18 mouse cellular contexts compared by ENCODE assay signal in the genomic region with DNA sequence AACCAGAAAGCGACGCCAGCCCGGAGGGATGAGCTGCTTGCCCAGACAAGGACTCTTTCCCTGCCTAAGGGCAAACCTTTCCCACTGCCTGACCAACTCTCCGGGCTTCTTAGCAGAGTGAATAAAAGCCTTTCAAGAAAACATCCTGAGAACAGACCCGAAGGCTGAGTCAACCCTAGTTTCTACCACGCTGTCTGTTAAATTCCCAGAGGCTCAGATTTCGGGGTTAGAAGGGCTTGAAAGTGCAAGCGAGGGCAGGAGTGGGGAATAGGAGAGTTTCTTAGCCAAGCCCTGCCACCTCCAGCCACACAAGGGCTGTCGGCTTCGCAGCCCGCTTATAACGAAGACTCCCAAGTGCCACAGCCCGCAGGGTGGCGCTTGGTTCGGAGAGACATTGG. TPM values are rescaled to one million over a fixed set of nuclear protein-coding genes. Genes with fewer than 3 reads are reported as not detected.
DNase-seq lines count a peak whose midpoint lies in the region; ATAC-seq and TF ChIP-seq lines count a peak whose summit lies in the region.
"Had no signal": no experiment of that assay in that cellular context is flagged by ENCODE, and none has a peak within 500 bp of the region (broad histone marks: within the 10 kb centered on the region; RNA-seq: fewer than 3 reads in every experiment).

No protein-coding gene starts in this region.

- 0 out of 2 replicates have a peak, but pooled peaks cover 3% of the 10 kb centered on the region for H3K9me3 ChIP-seq in intestine, embryonic 14.5 days (ENCODE audit: control insufficient read depth, low read length)
- no peaks in the 10 kb centered on the region for H3K9me3 ChIP-seq in intestine, embryonic 15.5 days
- H3K9me3 ChIP-seq in limb, embryonic 15.5 days, result no peaks in the 10 kb centered on the region

- peak; percentile 77 for DNase-seq in intestine, embryonic 14.5 days (ENCODE audit: low spot score)
- DNase-seq in brain, embryonic 14.5 days (ENCODE audit: low read depth), result peak; percentile 40
- peak; percentile 57 for DNase-seq in embryo, embryonic 11 days
- DNase-seq in gastrocnemius, postnatal 14 days, result no peak
- no peak for DNase-seq in right cerebral cortex, adult 18-20 months
- DNase-seq: adrenal gland, adult 8-10 months; kidney, postnatal 14 days; lung, postnatal 4 days; right cerebral cortex, postnatal 14 days had no signal

- peaks cover 96% of the 10 kb centered on the region for H3K27me3 ChIP-seq in intestine, embryonic 14.5 days (replicated peaks; ENCODE audit: control insufficient read depth, insufficient read depth, low read length)
- H3K27me3 ChIP-seq in intestine, embryonic 15.5 days (replicated peaks), result peaks cover 91% of the 10 kb centered on the region
- H3K27me3 ChIP-seq in limb, embryonic 15.5 days, result peaks cover 95% of the 10 kb centered on the region
- H3K27me3 ChIP-seq: CH12.LX had no signal

- no peak for ATAC-seq in intestine, embryonic 14.5 days (replicated peaks; ENCODE audit: low FRiP score, low TSS enrichment, low read depth)
- ATAC-seq in intestine, embryonic 15.5 days, result no peak
- no peak for ATAC-seq in limb, embryonic 15.5 days (ENCODE audit: insufficient number of reproducible peaks, low FRiP score, low TSS enrichment, low read depth)

- no peaks in the 10 kb centered on the region for H3K36me3 ChIP-seq in intestine, embryonic 14.5 days (ENCODE audit: control insufficient read depth, insufficient read depth, low read length)
- H3K36me3 ChIP-seq in intestine, embryonic 15.5 days, result no peaks in the 10 kb centered on the region
- no peaks in the 10 kb centered on the region for H3K36me3 ChIP-seq in limb, embryonic 15.5 days

- H3K4me3 ChIP-seq in intestine, embryonic 14.5 days (ENCODE audit: low read depth, low read length), result no peak overlapping the region
- no peak overlapping the region for H3K4me3 ChIP-seq in intestine, embryonic 15.5 days (replicated peaks)
- 0 out of 2 replicates have a peak overlapping the region, but pooled peaks have one; percentile 7 for H3K4me3 ChIP-seq in limb, embryonic 15.5 days
- H3K4me3 ChIP-seq: myocyte had no signal

- TF ChIP-seq CTCF in brain, embryonic 14.5 days (IDR thresholded peaks at IDR 0.05; ENCODE audit: borderline replicate concordance, extremely low read depth, insufficient read depth, insufficient read length), result no peak

- no peak for TF ChIP-seq POLR2A in brain, embryonic 14.5 days (IDR thresholded peaks at IDR 0.05; ENCODE audit: borderline replicate concordance, extremely low read depth, insufficient read depth, insufficient read length, poor library complexity, severe bottlenecking)

- H3K9ac ChIP-seq in intestine, embryonic 14.5 days (ENCODE audit: low read length), result no peak overlapping the region
- no peak overlapping the region for H3K9ac ChIP-seq in intestine, embryonic 15.5 days
- H3K9ac ChIP-seq in limb, embryonic 15.5 days, result no peak overlapping the region
- H3K9ac ChIP-seq: liver, embryonic 14.5 days had no signal

- peaks cover 15% of the 10 kb centered on the region; the same call in 1 of the 2 replicates for H3K4me1 ChIP-seq in intestine, embryonic 14.5 days (replicated peaks; ENCODE audit: control insufficient read depth, insufficient read depth, low read length)
- peaks cover 32% of the 10 kb centered on the region for H3K4me1 ChIP-seq in intestine, embryonic 15.5 days (replicated peaks)
- H3K4me1 ChIP-seq in limb, embryonic 15.5 days, result peaks cover 56% of the 10 kb centered on the region

- H3K4me2 ChIP-seq in intestine, embryonic 14.5 days (ENCODE audit: low read length), result no peak overlapping the region
- no peak overlapping the region for H3K4me2 ChIP-seq in intestine, embryonic 15.5 days (replicated peaks)
- no peak overlapping the region for H3K4me2 ChIP-seq in limb, embryonic 15.5 days

- intact Hi-C loops in gastrocnemius, postnatal 14 days (cut with DNase I; ENCODE audit: low total_unique reads), result no loop called here

- no peak overlapping the region for H3K27ac ChIP-seq in intestine, embryonic 14.5 days (ENCODE audit: low read depth)
- H3K27ac ChIP-seq in intestine, embryonic 15.5 days, result no peak overlapping the region
- H3K27ac ChIP-seq in limb, embryonic 15.5 days, result no peak overlapping the region
- H3K27ac ChIP-seq: liver, embryonic 14.5 days had no signal

- WGBS in intestine, embryonic 14.5 days, result 4% methylated on average over 15 of the region's 15 CpGs
- 3% methylated on average over 15 of the region's 15 CpGs for WGBS in intestine, embryonic 15.5 days
- 2% methylated on average over 15 of the region's 15 CpGs for WGBS in limb, embryonic 15.5 days

RNA-seq across cellular contexts. Expression of a gene that starts 4.3 kb away (rescaled TPM):
- 0.15 and 0.19 TPM in 2 replicates for polyA plus RNA-seq in intestine, embryonic 14.5 days (2014; fragmentation: Nextera tagmentation; extraction: Ambion mirVana)
- 0.21 and 0.26 TPM in 2 replicates for polyA plus RNA-seq in intestine, embryonic 15.5 days (2015; fragmentation: Nextera tagmentation; extraction: Ambion mirVana)
- 3.3 and 12.1 TPM in 2 replicates for polyA plus RNA-seq in brain, embryonic 14.5 days (2012; rRNA removed)
- polyA plus RNA-seq in limb, embryonic 15.5 days (2015; fragmentation: Nextera tagmentation; extraction: Ambion mirVana), result not detected in 2 replicates
- total RNA-seq in gastrocnemius, postnatal 14 days (2021), result not detected
- total RNA-seq: CH12.LX; heart, adult 18-20 months; heart, postnatal 36 days; left cerebral cortex, adult 8-10 months had no signal
- polyA plus RNA-seq: liver, embryonic 14.5 days; myocyte; stomach, embryonic 14.5 days had no signal

RNA-seq across cellular contexts. Expression of a gene that starts 36.1 kb away (rescaled TPM):
- polyA plus RNA-seq in intestine, embryonic 14.5 days (2014; fragmentation: Nextera tagmentation; extraction: Ambion mirVana), result 1,263 and 1,282 TPM in 2 replicates
- polyA plus RNA-seq in intestine, embryonic 15.5 days (2015; fragmentation: Nextera tagmentation; extraction: Ambion mirVana), result 950 and 1,035 TPM in 2 replicates
- 459 and 569 TPM in 2 replicates for polyA plus RNA-seq in brain, embryonic 14.5 days (2012; rRNA removed)
- 706 and 898 TPM in 2 replicates for polyA plus RNA-seq in limb, embryonic 15.5 days (2015; fragmentation: Nextera tagmentation; extraction: Ambion mirVana)
- total RNA-seq in gastrocnemius, postnatal 14 days (2021), result 100 to 1,000 TPM; 136 to 145 TPM

RNA-seq across cellular contexts. Expression of a gene that starts 51.9 kb away (rescaled TPM):
- polyA plus RNA-seq in intestine, embryonic 14.5 days (2014; fragmentation: Nextera tagmentation; extraction: Ambion mirVana), result 1.5 and 2.1 TPM in 2 replicates
- 1.9 and 2.4 TPM in 2 replicates for polyA plus RNA-seq in intestine, embryonic 15.5 days (2015; fragmentation: Nextera tagmentation; extraction: Ambion mirVana)
- polyA plus RNA-seq in brain, embryonic 14.5 days (2012; rRNA removed), result 2.6 and 3.8 TPM in 2 replicates
- polyA plus RNA-seq in limb, embryonic 15.5 days (2015; fragmentation: Nextera tagmentation; extraction: Ambion mirVana), result 14.5 and 18.4 TPM in 2 replicates
- 1 to 10 TPM; 1.9 to 5.6 TPM for total RNA-seq in gastrocnemius, postnatal 14 days (2021)
- total RNA-seq: CH12.LX had no signal

Comparison
In these comparisons a context has a peak if more than half of its experiments do, and no peak if none do; other contexts are left out.
1. DNase-seq: peak in intestine, embryonic 14.5 days (single experiment), brain, embryonic 14.5 days (single experiment) and embryo, embryonic 11 days (single experiment); none in gastrocnemius, postnatal 14 days (single experiment) and right cerebral cortex, adult 18-20 months (single experiment).